Mouse (Mus musculus) cerebellum, postnatal 14 days (tissue): ENCODE results near the gene Krt84.

Experiments
- DNase-seq, 2 experiments: peaks; one replicate each; pipeline ENCODE4 v3.0.0; 2021; ENCODE audit warnings: mixed read lengths in 2 of 2

The Krt84 gene

DNA sequence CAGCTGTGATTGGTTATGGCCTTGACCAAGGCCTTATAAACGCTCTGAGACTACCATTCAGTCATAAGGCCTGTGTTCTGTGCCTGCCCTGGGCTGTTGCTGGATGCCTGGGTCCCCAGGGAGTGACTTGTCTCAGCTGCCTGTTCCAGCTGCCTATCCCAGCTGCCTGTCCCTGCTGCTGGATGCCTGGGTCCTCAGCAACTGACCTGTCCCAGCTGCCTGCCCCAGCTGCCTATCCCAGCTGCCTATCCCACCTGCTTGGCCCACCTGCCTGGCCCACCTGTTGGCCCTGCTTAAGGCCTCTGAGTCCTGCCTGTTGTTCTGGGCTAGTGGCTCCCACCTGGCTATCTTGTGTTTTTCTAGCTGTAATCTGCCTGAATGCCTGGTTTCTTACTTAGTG is 38.4 kb downstream of the Krt84 start:
- no peak for DNase-seq

DNA sequence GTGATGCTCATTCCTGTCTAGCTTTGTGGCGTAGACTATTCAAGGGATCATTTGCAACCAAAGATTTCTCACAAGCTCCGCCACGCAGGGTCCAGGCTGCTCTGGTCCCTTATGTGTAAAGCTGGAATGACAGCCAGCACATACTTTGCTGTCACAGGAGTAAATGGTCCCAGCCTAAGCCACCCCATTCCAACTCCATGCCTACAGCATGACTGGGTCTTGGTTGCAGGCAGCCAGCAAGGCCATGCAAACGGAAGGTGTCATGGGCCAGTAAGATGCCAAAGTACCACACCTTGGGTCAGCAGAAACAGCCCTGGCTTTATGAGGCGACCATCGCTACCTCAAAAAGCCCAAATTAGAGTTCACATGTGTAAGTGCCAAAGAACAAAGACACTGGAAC is 38.9 kb downstream of the Krt84 start:
- DNase-seq: no peak

DNA sequence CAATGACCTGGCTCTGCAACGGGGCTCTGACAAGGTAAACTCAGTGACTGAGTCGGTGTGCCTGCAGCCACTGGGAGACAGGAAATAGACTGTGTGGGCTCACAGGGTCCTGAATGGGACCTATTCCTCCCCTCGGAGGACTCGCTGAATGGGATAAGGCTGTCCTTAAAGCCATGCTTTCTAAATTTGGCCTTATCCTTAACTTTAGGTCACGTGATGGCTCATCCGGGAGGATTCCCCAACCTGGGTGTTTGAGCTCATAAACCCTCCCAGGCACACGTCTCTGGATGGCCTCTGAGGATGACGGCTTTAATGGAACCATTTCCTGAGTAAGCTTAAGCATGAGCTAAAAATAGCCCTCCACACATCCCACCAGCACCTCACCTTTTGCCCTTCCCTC is 39.9 kb downstream of the Krt84 start:
- DNase-seq: no peak

DNA sequence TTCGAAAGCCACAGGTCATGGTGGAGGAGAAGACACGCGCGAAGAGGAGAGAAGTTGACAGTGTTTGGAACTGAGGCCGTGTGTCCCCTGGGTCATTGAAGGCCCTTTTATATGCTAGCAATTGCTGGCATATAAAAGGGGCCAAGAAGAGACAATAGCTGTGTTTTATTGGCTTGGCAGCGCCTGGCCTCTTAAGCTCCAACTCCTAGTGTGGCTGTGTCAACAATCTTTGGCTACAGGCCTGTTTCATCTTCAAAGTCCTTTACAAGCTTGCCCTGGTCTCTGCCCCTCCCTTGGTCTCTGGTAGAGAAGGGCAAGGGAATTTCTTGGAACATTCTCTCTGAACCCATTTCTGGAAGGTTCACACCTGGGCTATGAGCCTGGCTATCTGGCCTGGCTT is 41.2 kb downstream of the Krt84 start, which contains the start of gene Krt83:
TSS of gene Krt83 (minus strand) at position 82 of the 400 bp plus-strand sequence.
- no peak for DNase-seq

DNA sequence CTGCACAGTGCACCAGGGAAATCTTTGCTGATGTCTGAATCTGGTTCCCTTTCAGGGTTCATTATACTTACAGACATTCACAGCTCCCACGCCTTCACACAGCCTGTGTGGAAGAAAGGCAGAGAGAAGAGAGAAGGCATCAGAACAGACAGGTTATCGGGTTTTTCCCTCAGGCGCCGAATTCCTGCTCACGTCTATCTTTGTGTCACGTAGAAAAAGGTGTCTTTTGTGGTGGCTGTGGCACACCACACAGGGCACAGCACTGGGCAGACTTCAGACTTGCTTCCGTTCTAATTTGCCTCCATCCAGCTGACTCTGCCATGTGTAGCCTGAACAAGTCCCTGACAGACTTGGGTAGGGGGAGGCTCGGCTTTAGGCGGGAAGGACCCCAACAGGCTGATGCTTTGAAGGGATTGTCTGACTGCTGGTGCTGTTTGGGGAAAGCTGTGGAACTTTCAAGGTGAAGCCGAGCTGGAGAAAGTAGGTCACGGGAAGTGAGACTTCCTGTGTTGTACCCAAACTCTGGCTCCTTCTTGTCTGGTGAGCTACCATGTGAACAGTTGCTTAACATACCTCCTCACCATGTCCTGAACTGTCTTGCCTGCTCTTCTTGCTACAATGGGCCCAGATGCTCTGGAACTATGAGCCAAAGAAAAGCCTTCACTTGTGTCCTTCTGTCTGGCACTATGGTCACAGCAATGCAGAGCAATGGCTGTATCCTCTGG is 46.5 kb downstream of the Krt84 start:
- DNase-seq: no peak

DNA sequence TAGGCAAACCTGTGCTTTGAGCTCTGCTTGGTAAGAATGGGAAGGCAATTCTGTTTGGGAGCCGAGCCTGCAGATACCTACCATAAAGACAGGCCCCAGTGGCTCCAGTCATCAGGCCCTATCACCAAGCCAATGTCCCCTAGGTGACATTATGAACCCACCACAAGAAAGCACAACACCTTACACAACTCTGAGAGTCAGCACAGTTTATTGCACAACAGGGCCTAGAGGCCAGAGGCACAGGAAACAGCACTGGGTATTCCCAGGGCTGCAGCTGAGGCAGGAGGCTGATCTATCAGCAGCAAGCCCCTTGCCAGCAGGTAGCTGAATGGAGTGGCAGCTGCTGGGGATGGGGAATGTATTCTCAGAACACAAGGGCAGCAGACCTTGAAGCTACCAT is 47.7 kb downstream of the Krt84 start:
- no peak for DNase-seq

DNA sequence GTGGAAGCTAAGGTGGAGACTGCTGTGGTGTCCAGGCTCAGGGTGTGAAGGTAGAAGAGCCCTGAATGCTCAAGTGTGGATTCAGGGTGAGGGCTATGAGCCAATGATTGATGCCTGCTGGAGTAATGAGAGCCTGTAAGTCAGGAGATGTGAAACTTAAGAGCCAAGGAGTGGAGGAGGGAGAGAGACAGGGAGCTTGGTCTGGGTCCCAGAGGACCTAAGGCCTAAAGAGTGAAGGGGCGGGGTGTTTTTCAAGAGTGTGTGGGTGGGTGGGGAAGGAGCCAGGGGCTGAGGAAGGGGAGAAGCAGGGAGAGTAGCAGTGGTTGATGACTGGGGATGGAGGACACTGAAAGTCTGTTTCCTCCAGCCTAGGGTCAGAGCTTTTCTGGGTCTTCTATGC is 49.0 kb downstream of the Krt84 start:
- no peak for DNase-seq

DNA sequence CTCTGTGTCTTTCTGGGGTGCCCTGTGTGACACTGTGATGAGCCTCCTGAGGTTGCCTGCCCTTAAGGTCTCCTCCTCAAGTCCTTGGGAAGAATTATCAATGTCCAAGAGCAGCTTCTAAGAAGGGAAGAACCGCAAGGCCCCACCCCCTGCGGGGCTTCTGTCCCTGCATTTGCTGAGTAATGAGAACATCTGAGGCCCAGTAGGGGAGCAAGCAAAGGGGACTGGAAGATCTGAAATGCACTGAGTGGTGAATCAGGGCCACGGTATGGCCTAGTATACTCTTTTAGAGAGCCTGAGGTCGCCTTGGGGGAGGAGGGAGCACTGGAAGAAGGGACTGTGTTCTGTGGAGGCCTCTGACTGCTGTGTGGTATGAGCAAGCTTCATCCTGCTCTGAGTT is 50.6 kb downstream of the Krt84 start:
- no peak for DNase-seq

DNA sequence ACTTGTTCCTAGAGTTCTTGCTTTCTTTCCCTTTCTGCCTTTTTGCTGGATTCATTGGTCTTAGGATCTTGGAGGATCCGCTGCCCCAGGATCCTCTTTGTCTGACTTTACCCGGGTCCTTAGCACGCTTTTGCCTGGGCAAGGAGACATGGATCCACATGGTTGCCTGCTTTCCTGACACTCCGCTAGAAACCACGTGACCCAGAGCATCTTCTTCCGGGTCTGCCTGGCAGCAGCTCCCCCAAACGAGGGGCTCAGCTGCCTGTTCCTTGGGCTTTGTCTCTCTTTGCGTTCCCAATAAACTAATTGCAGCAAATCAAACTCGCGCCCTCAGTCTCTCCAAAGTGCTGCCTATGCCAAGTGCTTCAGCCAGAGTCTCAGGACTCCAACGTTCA is 53.0 kb downstream of the Krt84 start:
- peak in 1 of 2 experiments; percentile 13 for DNase-seq

DNA sequence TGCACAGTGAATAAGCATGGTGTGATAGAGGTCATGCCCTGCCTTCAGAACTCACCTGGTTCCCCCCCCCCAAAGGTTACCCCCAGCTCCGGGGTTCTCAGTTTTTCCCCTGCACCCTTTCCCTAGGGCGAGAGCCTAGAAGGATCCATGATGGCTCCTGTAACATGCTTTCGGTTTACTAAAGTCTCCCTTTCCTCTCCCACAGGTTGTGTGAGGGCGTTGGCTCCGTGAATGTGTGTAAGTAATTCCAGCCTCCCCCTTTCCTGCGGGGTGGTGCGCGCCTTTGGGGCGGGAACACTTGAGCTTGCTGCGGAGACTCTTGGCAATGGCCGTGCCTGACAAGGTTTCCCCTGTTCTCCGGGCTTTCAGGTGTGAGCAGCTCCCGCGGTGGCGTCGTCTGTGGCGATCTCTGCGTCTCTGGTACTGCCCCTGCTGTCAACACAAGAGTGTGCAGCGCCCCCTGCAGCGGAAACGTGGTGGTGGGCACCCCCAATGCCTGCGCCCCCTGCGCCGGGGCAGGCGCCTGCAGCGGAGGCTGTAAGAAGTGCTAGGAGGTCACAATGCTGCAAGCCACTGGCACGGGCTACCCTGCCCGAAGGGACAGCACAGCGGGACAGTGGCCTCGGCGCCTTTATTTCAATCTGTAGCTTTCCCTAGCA is 53.5 kb downstream of the Krt84 start:
- peak; percentile 65 to 76 for DNase-seq
